Mouse (Mus musculus): ENCODE data around the gene Agfg2. TPM values are rescaled to one million over a fixed set of nuclear protein-coding genes. Genes with fewer than 3 reads are reported as not detected.

Gene Agfg2
- polyA plus RNA-seq, 1 experiment from 2014 or later: 21.7 TPM

DNA sequence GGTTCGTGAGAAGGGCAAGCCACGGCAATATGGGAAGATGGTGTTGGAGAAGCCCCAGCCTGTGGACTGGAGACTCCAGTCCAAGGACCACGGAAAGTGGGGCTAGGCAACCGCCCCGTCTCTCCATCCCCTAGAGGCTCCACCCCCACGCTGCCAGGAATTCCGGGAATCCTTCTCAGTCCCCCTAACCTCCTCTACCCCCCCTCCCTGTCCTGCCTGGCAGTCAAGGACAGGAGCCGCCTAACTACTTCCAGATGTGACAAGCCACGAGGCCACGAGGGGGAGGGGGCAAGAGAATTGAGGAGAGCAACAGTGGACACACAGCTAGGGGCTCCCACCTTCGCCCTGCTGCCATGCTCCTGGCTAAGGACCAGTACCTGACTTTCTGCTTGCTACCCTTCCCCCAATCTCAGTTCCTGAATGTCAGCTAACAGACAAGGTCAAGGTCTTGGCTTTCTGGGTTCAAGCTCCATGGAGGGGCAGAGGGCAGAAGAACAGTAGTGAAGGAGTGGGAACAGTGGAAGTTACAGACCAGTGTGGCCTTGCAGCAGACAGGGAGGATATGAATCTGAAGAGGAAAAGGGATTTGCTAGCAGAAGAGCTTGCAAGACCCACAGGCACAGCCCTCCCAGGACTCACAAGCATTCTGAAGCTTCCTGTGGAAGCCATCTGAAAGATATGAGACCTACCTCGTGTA is 73.8 kb downstream of the Agfg2 start:
- no peaks in the 10 kb centered on the region for H3K36me3 ChIP-seq (ENCODE audit: control insufficient read depth, insufficient read depth, low read length)
- H3K4me1 ChIP-seq (ENCODE audit: control insufficient read depth, insufficient read depth, low read depth, low read length): peaks cover 6% of the 10 kb centered on the region
- no peak overlapping the region; the same call in 1 of the 2 replicates for H3K4me3 ChIP-seq (ENCODE audit: low read length)
- no peaks in the 10 kb centered on the region for H3K9me3 ChIP-seq (ENCODE audit: control insufficient read depth, low read length)
- no peak for ATAC-seq
- no peaks in the 10 kb centered on the region for H3K27me3 ChIP-seq (replicated peaks; ENCODE audit: control insufficient read depth, insufficient read depth, low read length)
- no peak overlapping the region for H3K27ac ChIP-seq (ENCODE audit: low read depth, low read length)
- peak overlapping the region; percentile 13; the same call in 1 of the 2 replicates for H3K9ac ChIP-seq (ENCODE audit: low read depth, low read length)
- no peak overlapping the region for H3K4me2 ChIP-seq (ENCODE audit: low read length)
- 23% methylated on average over 11 of the region's 12 CpGs for WGBS

DNA sequence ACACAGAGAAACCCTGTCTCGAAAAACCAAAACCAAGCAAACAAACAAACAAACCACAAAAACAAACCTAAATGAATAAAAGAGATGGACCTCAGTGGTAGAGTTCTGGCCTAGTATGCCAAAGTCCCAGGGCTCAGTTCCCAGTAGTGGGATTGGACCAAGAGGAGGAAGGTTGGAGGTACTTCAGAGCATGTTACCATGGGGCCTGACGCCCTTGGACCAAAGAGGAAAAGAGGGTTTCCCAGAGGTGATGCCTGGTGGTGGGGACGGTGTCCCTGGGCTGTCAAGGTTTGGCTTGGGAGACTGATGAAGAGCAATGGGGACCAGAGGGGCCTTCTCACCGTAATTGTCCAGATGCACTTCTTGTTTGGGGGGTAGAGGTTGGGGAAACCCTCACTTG is 74.5 kb downstream of the Agfg2 start:
- no peak for ATAC-seq
- Histone ChIP-seq H3K36me3 (ENCODE audit: control insufficient read depth, insufficient read depth, low read length) (no peaks in the 10 kb centered on the region), H3K4me2 (ENCODE audit: low read length) (no peak overlapping the region), H3K4me3 (ENCODE audit: low read length) (no peak overlapping the region), H3K9ac (ENCODE audit: low read depth, low read length) (no peak overlapping the region), H3K4me1 (ENCODE audit: control insufficient read depth, insufficient read depth, low read depth, low read length) (peaks cover 6% of the 10 kb centered on the region), H3K9me3 (ENCODE audit: control insufficient read depth, low read length) (no peaks in the 10 kb centered on the region), H3K27ac (ENCODE audit: low read depth, low read length) (no peak overlapping the region), H3K27me3 (replicated peaks; ENCODE audit: control insufficient read depth, insufficient read depth, low read length) (no peaks in the 10 kb centered on the region)
- 74% methylated on average over 4 of the region's 4 CpGs for WGBS

DNA sequence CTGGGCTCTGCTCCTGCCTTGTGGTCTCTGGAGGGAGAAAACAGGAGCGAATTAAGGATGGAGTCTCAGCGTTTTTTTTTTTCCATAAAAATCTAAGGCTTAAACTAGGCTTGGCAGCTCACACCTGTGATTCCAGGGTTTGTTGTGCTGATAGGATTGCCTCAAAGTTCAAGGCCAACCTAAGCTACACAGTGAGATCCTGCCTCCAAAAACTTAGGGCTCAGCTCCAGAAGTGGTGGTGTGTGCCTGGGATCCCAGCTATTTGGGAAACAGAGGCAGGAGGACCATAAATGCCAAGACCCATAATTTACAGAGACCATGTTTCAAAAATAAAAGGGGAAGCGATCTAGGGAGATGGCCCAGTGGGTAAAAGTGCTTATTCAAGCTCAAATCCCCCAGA is 75.2 kb downstream of the Agfg2 start:
- no peak for ATAC-seq
- 58% methylated on average over 3 of the region's 3 CpGs for WGBS
- H3K4me3 ChIP-seq (ENCODE audit: low read length): no peak overlapping the region
- no peak overlapping the region for H3K27ac ChIP-seq (ENCODE audit: low read depth, low read length)
- peaks cover 6% of the 10 kb centered on the region for H3K4me1 ChIP-seq (ENCODE audit: control insufficient read depth, insufficient read depth, low read depth, low read length)
- H3K27me3 ChIP-seq (replicated peaks; ENCODE audit: control insufficient read depth, insufficient read depth, low read length): no peaks in the 10 kb centered on the region
- H3K9me3 ChIP-seq (ENCODE audit: control insufficient read depth, low read length): no peaks in the 10 kb centered on the region
- no peaks in the 10 kb centered on the region for H3K36me3 ChIP-seq (ENCODE audit: control insufficient read depth, insufficient read depth, low read length)
- no peak overlapping the region for H3K9ac ChIP-seq (ENCODE audit: low read depth, low read length)
- H3K4me2 ChIP-seq (ENCODE audit: low read length): no peak overlapping the region

DNA sequence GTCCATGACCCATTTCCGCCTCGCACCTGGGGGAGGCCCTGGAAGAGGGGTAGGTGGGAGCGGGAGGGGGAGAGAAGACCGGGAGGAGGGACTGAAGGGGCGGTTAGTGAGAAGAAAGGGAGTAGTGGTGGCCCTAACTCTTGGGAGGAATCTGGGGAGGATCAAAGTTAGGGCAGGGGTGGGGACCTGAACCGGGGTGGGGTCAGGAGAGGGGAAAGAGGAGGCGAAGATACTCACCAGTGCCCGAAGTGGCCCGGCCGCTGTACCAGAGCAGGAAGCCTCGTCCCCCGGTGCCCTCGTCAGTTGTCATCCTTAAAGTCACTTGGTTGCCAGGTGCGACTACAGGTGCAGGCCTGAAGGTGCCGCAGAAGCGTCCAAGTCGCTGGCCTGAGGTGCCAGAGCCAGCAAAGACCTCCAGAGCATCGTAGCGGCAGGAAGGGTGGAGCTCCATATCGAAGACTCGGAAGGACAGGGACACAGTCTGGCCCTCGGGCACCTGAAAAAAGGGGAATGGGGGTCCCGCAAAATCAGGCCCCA is 75.8 kb downstream of the Agfg2 start:
- Histone ChIP-seq H3K9ac (ENCODE audit: low read depth, low read length) (peak overlapping the region; percentile 48), H3K27ac (ENCODE audit: low read depth, low read length) (no peak overlapping the region), H3K36me3 (ENCODE audit: control insufficient read depth, insufficient read depth, low read length) (no peaks in the 10 kb centered on the region), H3K27me3 (replicated peaks; ENCODE audit: control insufficient read depth, insufficient read depth, low read length) (no peaks in the 10 kb centered on the region), H3K4me1 (ENCODE audit: control insufficient read depth, insufficient read depth, low read depth, low read length) (peaks cover 6% of the 10 kb centered on the region), H3K4me2 (ENCODE audit: low read length) (peak overlapping the region; percentile 41), H3K9me3 (ENCODE audit: control insufficient read depth, low read length) (no peaks in the 10 kb centered on the region), H3K4me3 (ENCODE audit: low read length) (peak overlapping the region; percentile 18)
- WGBS: 19% methylated on average over 23 of the region's 23 CpGs
- no peak; the same call in 1 of the 2 replicates for ATAC-seq

DNA sequence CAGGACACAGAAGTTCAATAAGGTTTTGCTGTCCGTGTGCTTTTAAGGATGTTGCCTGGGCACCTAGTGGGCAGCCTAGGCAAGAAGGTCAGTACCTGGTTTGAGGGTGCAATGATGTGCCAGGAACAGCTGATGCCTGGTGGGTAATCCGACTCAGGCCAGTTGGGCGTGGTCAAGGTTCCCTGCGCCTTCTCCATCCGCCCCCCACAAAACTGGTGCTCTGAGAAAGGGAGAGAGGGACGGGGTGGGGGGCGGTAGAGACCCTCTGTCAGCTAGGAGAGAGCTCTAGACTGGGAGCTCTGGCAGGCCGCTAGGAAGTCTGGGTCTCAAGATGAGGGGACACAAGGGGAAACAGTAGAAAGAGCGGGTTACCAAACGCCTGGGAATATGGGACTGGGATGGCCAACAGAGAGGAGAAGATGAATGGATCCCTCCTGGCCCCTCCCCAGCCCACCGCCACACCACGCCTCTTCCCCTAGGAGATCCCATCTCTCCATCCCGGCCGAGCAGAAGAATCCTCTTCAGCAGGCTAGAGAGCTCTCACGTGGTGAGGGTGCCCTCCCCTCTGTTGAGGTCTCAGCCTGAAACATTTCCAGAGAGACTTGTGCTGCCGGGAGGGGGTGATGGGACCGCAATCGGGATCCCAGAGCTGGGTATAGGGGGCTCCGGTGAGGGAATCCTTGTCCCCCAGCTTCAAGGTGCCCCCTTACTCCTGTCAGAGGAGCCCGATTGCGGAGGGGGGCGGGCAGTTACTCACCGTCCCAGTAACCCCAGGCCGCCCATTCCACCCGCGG is 76.5 kb downstream of the Agfg2 start:
- no peaks in the 10 kb centered on the region for H3K9me3 ChIP-seq (ENCODE audit: control insufficient read depth, low read length)
- WGBS: 14% methylated on average over 26 of the region's 26 CpGs
- H3K4me2 ChIP-seq (ENCODE audit: low read length): peak overlapping the region; percentile 41
- peak overlapping the region; percentile 48 for H3K9ac ChIP-seq (ENCODE audit: low read depth, low read length)
- no peaks in the 10 kb centered on the region for H3K27me3 ChIP-seq (replicated peaks; ENCODE audit: control insufficient read depth, insufficient read depth, low read length)
- ATAC-seq: no peak; the same call in 1 of the 2 replicates
- peaks cover 6% of the 10 kb centered on the region for H3K4me1 ChIP-seq (ENCODE audit: control insufficient read depth, insufficient read depth, low read depth, low read length)
- H3K36me3 ChIP-seq (ENCODE audit: control insufficient read depth, insufficient read depth, low read length): no peaks in the 10 kb centered on the region
- H3K4me3 ChIP-seq (ENCODE audit: low read length): peak overlapping the region; percentile 18
- no peak overlapping the region for H3K27ac ChIP-seq (ENCODE audit: low read depth, low read length)

DNA sequence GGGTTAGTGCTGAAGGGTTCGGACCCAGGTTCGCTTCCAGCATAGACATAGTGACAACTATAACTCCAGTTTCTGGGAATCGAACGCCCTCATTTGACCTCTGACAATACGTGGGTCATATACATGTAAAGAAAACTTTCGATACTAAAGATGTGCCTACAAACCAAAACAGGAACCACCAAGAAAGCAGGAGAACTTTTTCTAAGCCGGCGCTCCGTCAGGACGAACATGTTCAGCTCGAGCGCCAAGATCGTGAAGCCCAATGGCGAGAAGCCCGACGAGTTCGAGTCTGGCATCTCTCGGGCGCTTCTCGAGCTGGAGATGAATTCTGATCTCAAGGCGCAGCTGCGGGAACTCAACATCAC is 83.2 kb downstream of the Agfg2 start:
- no peaks in the 10 kb centered on the region for H3K27me3 ChIP-seq (replicated peaks; ENCODE audit: control insufficient read depth, insufficient read depth, low read length)
- 0 out of 2 replicates have a peak overlapping the region, but pooled peaks have one; percentile 16 for H3K27ac ChIP-seq (ENCODE audit: low read depth, low read length)
- peak overlapping the region; percentile 63 for H3K4me3 ChIP-seq (ENCODE audit: low read length)
- WGBS: under 1% methylated on average over 22 of the region's 22 CpGs
- peaks cover 16% of the 10 kb centered on the region for H3K4me1 ChIP-seq (ENCODE audit: control insufficient read depth, insufficient read depth, low read depth, low read length)
- no peaks in the 10 kb centered on the region for H3K9me3 ChIP-seq (ENCODE audit: control insufficient read depth, low read length)
- H3K4me2 ChIP-seq (ENCODE audit: low read length): peak overlapping the region; percentile 81
- peaks cover 2% of the 10 kb centered on the region; the same call in 1 of the 2 replicates for H3K36me3 ChIP-seq (ENCODE audit: control insufficient read depth, insufficient read depth, low read length)
- H3K9ac ChIP-seq (ENCODE audit: low read depth, low read length): peak overlapping the region; percentile 48
- no peak for ATAC-seq

DNA sequence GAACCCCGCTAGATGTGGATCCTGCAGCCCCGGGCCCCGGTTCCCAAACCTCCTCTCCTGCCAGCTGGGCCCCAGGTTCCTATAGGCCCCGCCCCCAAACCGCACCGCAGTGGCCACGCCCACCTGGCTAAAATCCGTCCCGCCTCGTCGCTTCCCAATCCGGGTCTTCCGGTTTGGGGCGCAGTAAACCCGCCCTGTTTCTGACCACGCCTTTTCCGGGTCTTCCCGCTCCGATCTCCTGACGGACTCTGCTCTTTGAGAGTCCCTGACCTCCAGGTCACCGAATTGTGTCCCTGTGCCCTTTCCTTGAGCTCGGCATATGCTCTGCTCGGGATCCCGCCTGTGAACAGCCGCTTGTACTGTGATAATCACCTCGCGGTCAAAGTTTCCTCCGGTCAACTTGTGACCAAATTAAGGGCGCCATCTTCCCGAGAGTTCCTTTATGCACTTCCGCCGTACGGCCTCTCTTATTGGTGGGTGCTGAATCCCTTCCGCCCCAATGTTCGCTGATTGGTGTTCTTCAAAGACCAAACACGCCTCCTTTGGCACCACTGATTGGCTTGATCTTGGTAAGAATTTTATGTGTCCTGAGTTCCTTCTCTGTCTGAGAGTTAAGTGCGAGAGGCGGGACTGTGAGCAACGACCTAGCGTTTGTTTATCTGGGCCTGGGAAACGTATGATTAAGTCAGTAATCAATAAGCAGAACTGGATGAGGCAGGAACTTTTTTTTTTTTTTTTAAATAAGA is 83.7 kb downstream of the Agfg2 start, which contains the start of gene Mospd3:
Gene Mospd3, minus strand, starts transcription at position 440 of the 746 bp plus-strand sequence.
- Histone ChIP-seq H3K9me3 (ENCODE audit: control insufficient read depth, low read length) (no peaks in the 10 kb centered on the region), H3K27ac (ENCODE audit: low read depth, low read length) (peak within 1 kb of the TSS; percentile 81), H3K36me3 (ENCODE audit: control insufficient read depth, insufficient read depth, low read length) (peaks cover 2% of the 10 kb centered on the region; the same call in 1 of the 2 replicates), H3K27me3 (replicated peaks; ENCODE audit: control insufficient read depth, insufficient read depth, low read length) (no peaks in the 10 kb centered on the region), H3K4me2 (ENCODE audit: low read length) (peak within 1 kb of the TSS; percentile 86), H3K9ac (ENCODE audit: low read depth, low read length) (peak within 1 kb of the TSS; percentile 86), H3K4me3 (ENCODE audit: low read length) (peak within 1 kb of the TSS; percentile 63), H3K4me1 (ENCODE audit: control insufficient read depth, insufficient read depth, low read depth, low read length) (peaks cover 16% of the 10 kb centered on the region)
- ATAC-seq: peak; percentile 97
- WGBS: under 1% methylated on average over 37 of the region's 41 CpGs
